Mouse (Mus musculus): Measurements from ENCODE around the gene Tsen54. TPM values are rescaled to one million over a fixed set of nuclear protein-coding genes. Genes with fewer than 3 reads are reported as not detected.

Tsen54 gene
- total RNA-seq, 2 experiments from 2014 or later: 12.4 to 14.2 TPM

DNA sequence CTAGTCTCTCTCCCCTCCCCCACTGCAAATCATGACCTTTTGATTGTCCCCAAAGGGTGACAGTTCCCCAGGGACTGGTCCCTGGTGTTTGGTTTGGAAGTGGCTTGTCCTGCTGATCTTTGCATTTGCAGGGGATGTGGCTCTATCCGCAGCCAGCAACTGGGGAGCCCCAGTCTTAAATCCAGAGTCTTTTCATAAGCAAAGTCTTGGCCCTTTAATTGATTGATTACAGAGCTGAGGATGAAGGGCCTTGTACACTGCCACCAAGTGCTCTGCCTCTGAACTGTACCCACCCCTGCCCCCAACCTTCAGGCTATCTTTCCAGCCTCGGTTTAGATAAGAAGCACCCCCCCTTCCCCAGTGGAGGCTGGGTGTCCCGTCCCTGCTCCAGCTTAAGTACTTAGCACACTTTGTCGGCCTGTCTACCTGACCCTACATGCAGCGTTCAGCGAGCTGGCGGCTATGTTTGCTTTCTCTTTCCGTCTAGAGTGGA lies 18.5 kb downstream of the Tsen54 start:
- no peak for DNase-seq (ENCODE audit: extremely low spot score in 1 of 2, low spot score in 2 of 2)
- H3K4me3 ChIP-seq: no peak overlapping the region
- H3K27ac ChIP-seq: no peak overlapping the region
- no peak for TF ChIP-seq CTCF (IDR thresholded peaks at IDR 0.05)
- intact Hi-C loops (cut with DNase I): no loop called here

DNA sequence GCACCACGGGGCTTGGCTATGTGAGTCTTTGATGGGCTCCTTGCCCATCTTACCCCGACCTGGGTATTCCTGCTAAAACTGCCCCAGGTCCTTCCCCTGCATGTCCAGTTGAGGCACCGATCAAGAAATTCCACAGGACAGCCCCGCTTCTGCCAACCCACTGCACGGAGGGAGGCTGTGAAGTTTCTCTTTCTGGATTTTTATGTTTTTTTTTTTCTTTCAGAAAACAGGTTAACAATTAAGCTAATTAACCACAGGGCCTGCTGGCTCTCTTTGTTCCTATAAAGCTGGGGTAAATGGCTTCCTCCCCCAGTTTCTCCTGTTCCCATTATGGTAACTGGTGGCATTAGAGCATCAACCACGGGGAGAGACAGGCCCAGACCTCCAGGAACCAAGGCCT lies 19.5 kb downstream of the Tsen54 start:
- TF ChIP-seq CTCF (IDR thresholded peaks at IDR 0.05): no peak
- no peak for DNase-seq (ENCODE audit: extremely low spot score in 1 of 2, low spot score in 2 of 2)
- intact Hi-C loops (cut with DNase I): no loop called here
- Histone ChIP-seq H3K4me3 (no peak overlapping the region), H3K27ac (no peak overlapping the region)

DNA sequence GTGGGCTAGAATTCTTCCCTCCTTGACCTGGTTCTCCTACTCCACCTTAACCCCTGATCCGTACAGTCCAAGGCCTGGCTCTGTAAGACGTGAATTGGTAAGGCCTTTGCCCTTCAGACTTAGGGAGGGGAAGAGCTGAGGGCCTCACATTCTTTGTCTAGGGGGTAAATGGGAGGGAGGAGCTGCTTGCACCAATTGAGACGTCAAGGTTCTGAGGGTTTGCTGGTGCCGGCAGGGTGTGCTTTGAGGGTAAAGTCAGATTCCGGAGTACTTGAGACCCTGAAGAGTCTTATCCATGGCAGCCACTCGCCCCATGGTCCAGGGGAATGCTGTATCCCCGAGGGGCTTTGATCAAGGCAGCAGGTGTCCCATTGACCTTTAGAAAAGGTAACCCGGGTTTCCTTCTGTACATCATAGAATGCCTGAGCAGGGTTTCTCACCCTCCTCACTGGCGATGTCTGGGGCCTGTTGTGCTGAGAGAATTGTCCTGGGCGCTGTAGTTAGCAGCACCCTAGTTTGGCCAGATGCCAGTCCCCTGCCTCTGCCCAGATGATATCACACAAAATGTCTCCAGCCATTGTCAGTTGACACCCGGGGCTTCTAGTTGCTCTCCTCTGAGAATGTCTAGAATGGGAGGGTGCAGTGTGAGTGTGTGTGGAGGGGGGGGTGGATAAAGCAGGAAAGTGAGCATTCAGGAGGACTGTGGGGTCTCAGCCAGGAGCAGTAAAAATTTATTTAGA lies 22.3 kb downstream of the Tsen54 start:
- no peak overlapping the region for H3K4me3 ChIP-seq
- no peak for DNase-seq (ENCODE audit: extremely low spot score in 1 of 2, low spot score in 2 of 2)
- H3K27ac ChIP-seq: no peak overlapping the region
- TF ChIP-seq CTCF (IDR thresholded peaks at IDR 0.05): no peak
- intact Hi-C loops (cut with DNase I): no loop called here

DNA sequence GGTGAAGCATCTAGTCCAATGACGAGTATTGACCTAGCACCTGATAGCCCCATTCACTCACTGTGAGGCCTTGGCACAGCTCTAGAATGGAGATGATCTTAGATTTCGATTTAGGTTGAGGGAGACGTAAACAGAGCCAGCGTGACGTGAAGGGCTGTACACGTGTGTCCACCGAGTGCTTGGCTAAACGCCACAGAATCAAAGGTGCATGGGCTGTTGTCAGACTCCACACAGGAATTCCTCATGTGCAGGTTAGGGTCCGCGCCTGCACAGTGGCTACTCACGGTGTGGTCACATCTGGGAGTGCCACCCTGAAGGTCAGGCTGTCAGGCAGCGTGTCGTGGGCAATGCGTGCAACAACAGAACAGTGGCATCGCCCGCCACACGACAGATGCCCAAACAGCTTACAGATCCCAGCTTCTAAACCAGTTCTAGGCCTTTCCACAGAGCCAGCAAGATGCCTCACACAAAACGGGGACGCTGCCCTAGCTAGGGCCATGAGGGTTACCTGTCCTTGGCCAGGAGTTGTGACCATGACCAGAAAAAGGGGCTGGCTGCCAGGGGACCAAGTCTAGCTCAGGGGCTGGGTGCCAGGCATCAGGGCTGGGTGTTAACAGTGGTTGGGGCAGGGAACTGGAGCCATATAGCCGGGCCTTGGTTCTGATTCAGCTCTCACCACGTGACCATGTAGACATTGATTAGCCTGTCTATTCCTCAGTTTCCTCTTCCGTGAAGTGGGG lies 23.3 kb downstream of the Tsen54 start:
- no peak overlapping the region for H3K27ac ChIP-seq
- no peak for TF ChIP-seq CTCF (IDR thresholded peaks at IDR 0.05)
- no peak for DNase-seq (ENCODE audit: extremely low spot score in 1 of 2, low spot score in 2 of 2)
- intact Hi-C loops (cut with DNase I): no loop called here
- H3K4me3 ChIP-seq: no peak overlapping the region

DNA sequence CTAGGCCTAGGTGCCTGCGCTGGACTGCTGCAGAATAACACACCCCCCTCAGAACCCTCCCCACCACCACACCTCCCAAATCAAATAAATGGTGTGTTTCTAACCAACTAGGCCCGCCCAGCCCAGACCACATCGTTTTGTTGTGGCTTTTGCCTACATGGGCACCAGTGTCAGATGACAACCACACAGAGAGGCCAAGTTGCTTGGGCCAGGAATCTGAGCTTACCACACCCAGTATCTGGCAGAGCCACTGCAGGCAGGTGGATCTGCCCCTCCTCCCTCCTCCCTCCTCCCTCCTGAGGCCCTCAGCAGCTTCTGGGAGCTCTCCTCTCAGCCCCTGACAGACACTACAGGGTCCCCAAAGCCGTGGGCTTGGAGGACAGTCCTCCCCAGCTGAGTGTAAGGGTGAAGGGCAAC lies 24.4 kb downstream of the Tsen54 start:
- Histone ChIP-seq H3K4me3 (no peak overlapping the region), H3K27ac (no peak overlapping the region)
- TF ChIP-seq CTCF (IDR thresholded peaks at IDR 0.05): no peak
- intact Hi-C loops (cut with DNase I): no loop called here
- DNase-seq (ENCODE audit: extremely low spot score in 1 of 2, low spot score in 2 of 2): no peak

- H3K4me3 ChIP-seq: no peak overlapping the region
- DNase-seq (ENCODE audit: extremely low spot score in 1 of 2, low spot score in 2 of 2): no peak
- H3K27ac ChIP-seq: no peak overlapping the region
- no peak for TF ChIP-seq CTCF (IDR thresholded peaks at IDR 0.05)
- intact Hi-C loops (cut with DNase I): no loop called here
Observed at GRCm38 (mm10) chr11:115839732-115840131, 25.2 kb downstream of the Tsen54 start.

DNA sequence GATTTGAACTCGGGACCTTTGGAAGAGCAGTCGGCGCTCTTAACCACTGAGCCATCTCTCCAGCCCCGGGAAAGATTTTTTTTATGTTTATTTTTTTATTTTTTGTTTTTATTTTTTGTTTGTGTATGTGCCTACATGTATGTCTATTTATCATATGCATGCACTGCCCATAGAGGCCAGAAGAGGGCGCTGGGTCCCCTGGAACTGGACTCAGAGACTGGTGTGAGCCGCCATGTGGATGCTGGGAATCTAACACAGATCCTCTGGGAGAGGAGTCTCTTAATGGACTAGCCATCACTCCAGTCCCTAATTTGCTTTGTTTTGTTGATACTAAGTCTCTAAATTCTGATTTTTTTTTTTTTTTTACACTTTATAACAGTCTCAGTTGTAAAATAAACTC lies 26.5 kb downstream of the Tsen54 start:
- intact Hi-C loops (cut with DNase I): no loop called here
- DNase-seq (ENCODE audit: extremely low spot score in 1 of 2, low spot score in 2 of 2): no peak

DNA sequence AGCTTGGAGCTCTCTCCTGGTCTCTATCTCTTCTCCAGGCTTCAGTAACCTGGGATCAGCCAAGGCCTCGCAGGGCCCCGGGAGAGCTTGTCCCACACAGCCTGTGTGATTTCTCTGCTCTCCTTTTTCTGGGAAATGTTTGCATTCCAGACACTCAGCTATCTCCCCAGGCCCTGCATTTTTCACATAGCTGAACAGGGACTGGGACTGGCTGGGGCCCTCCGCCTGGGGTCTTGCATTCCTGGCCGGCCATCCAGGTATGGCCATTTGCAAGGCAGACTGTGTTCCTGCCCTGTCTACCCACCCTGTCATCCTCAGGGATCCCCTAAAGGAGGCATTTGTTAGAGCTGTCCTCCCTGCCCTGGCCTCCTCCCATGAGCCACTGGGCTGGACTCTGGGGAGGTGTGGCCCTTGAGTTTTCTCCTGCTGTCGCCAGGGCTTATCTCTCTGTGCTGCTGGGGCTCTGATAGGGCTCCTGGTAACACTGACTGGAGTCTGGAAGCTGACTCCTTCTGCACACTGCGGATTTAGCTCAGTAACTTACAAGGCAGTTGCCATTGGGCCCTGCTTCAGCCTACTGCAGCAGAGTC lies 27.5 kb downstream of the Tsen54 start:
- no peak for TF ChIP-seq CTCF (IDR thresholded peaks at IDR 0.05)
- Histone ChIP-seq H3K27ac (no peak overlapping the region), H3K4me3 (no peak overlapping the region)
- DNase-seq (ENCODE audit: extremely low spot score in 1 of 2, low spot score in 2 of 2): no peak
- intact Hi-C loops (cut with DNase I): no loop called here

More for the DNA sequence above, 26.5 kb downstream of the Tsen54 start:
- Histone ChIP-seq H3K4me3 (no peak overlapping the region), H3K27ac (no peak overlapping the region)
- TF ChIP-seq CTCF (IDR thresholded peaks at IDR 0.05): peak; percentile 9

DNA sequence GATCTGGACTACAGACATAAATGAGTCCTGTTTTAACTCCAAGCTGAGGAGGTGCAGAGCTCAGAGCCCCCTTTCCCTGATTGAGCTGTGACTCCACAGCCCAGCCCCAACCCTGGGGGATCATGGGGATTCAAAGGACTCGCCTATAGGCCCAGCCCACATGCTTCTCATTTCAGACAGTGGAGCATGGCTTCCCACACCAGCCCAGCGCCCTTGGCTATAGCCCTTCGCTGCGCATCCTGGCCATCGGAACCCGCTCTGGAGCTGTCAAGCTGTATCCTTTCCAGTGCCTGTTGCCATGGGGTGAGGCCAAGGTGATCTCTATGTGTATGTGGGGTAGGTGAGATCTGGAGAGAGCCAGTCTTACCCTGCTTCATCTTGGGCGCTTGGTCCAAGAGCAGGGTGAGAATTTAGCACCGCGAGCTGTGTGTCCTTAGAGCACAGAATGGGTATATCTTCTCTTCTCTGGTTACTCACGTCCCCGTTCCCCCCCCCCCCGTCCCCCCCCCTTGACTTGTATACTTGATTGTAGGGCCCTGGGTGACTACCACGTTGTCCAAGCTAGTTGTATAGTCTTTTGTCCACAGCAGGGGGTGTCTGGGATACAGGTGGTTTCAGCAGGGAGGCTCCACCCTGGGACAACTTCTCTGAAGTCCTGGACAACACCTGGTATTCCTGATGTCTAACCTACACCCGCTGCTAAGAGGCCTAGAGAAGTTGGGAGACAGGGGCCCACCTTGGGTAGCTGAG lies 28.8 kb downstream of the Tsen54 start:
- no peak for DNase-seq (ENCODE audit: extremely low spot score in 1 of 2, low spot score in 2 of 2)
- no peak overlapping the region for H3K4me3 ChIP-seq
- H3K27ac ChIP-seq: no peak overlapping the region
- no peak for TF ChIP-seq CTCF (IDR thresholded peaks at IDR 0.05)
- intact Hi-C loops (cut with DNase I): no loop called here

- DNase-seq (ENCODE audit: extremely low spot score in 1 of 2, low spot score in 2 of 2): no peak
- H3K27ac ChIP-seq: no peak overlapping the region
- intact Hi-C loops (cut with DNase I): no loop called here
- no peak overlapping the region for H3K4me3 ChIP-seq
- no peak for TF ChIP-seq CTCF (IDR thresholded peaks at IDR 0.05)
Observed at GRCm38 (mm10) chr11:115843891-115844239, 29.3 kb downstream of the Tsen54 start.

DNA sequence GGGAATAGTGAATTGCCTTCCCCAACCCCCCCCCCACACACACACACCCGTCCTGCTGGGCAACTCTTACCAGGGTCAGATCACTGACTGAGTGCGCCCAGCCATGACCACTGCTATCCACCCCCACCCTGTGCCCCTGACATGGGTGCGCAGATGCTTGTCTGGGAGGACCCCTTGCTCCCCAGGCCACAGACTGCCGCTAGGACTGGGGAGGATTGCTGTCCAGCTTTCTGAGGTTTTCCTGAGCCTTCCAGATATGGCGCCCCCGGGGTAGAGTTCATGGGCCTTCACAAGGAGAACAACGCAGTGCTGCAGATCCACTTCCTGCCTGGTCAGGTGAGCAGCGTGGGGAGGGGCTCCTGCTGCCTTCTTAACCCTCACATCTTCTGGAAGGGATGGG lies 29.7 kb downstream of the Tsen54 start:
- intact Hi-C loops (cut with DNase I): no loop called here
- TF ChIP-seq CTCF (IDR thresholded peaks at IDR 0.05): no peak
- no peak for DNase-seq (ENCODE audit: extremely low spot score in 1 of 2, low spot score in 2 of 2)
- no peak overlapping the region for H3K27ac ChIP-seq
- no peak overlapping the region for H3K4me3 ChIP-seq

DNA sequence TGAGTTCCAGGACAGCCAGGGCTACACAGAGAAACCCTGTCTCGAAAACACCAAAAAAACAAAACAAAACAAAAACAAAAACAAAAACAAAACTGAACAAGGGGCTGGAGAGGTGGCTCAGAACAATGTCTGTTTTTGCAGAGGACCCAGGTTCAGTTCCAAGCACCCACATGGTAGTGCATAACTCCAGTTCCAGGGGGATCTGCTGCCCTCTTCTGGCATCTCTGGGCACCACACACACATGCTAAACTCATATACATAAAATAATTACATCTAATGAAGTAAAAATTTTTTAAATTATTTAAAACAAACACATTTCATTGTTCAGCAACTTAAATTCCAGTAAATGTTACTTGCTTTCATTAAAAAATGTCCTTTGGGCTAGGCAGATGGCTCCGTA lies 31.3 kb downstream of the Tsen54 start:
- intact Hi-C loops (cut with DNase I): no loop called here
- no peak overlapping the region for H3K4me3 ChIP-seq
- H3K27ac ChIP-seq: no peak overlapping the region
- no peak for DNase-seq (ENCODE audit: extremely low spot score in 1 of 2, low spot score in 2 of 2)
- peak; percentile 1; the same call in 1 of the 2 replicates for TF ChIP-seq CTCF (IDR thresholded peaks at IDR 0.05)

All from left cerebral cortex, adult 2 months (tissue).